Mouse (Mus musculus): Measurements from ENCODE around the gene Zer1.
"Not testable (repeated sequence)": the region's sequence is repeated elsewhere in the genome, so short reads cannot be mapped to it uniquely, and the experiment has no call there.

Gene Zer1

DNA sequence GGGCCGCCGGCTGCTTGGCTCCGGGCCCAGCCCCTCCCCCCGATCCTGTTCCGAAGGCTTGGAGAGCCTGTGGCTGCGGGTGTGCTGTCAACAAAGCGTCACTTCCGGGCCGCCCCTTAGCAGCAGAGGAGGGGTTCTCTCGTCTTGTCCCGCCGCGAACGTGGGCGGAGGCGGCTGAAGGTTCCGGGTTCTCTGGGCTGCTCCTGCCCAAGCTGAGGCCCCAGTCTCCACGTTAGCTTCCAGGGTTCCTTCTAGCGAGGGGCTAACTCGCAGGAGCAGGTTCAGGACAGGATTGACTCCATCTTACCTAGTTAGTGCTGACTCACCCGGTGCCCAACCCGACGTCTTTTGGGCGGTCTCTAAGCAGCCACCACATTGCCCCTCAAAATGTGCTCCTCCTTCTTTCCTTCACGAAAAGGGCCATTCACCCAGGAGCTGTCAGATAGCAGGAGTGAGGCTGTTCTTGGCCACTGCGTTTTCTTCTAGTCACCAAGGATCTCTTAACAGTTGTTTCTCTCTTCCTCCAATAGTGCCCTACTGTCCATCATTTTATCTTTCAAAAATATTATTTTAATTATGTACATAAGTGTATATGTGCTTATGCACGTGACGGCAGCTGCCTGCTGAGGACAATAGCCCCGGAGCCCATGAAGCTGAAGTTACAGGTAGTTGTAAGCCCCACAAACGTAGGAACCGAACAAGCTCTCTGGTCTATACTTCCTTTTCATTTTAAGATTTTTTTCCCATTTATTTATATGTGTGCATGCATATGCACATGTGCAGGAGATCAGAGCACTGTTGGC, at the start of gene Zer1:
TSS of gene Zer1 (minus strand) at position 114 of the 803 bp plus-strand sequence.
- peak; percentile 95 for DNase-seq

GRCm38 (mm10) chr2:30173541-30174240, 49.3 kb upstream of the Zer1 start:
- DNase-seq: no peak

DNA sequence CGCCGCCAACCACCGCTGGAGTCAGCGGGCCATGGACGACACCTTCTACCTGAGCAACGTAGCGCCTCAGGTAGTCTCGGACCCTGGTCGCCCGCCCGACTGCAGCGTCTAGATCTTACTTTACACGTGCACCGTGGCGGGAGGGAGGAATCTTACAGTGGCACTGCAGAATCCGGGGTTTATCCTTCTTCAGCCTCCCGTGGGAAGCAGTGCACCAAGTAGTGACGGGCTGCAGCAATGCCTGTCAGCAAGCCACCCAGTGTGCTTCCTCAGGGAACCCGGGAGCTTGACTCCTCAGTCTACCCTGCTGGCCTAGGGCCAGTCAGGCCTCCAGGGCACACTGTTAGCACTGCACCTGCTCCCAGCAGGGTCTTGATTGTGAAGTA, 47.6 kb upstream of the Zer1 start:
- no peak for DNase-seq

GRCm38 (mm10) chr2:30171371-30171996, 47.1 kb upstream of the Zer1 start, which contains the start of gene Endog:
TSS of gene Endog (plus strand) at chr2:30171493.
- DNase-seq: peak; percentile 87

DNA sequence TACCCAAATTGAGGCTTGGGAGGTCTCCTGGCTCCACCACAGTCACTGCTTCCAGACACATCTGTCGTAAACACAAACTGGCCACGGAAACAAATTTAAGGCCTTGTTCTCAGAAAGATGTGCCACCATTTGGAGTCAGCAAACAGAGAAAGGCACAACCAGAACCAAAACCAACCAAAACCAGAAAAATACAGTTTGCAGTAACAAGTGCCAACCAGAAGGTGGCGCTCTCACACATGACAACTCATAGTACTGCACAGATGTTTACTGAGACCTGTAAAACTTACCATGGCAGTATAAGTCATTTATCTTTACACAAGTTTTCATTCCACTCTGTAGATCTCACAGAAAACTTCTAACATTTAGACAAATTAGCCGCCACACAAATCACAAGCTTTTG, 42.3 kb upstream of the Zer1 start:
- peak; percentile 27 for DNase-seq

DNA sequence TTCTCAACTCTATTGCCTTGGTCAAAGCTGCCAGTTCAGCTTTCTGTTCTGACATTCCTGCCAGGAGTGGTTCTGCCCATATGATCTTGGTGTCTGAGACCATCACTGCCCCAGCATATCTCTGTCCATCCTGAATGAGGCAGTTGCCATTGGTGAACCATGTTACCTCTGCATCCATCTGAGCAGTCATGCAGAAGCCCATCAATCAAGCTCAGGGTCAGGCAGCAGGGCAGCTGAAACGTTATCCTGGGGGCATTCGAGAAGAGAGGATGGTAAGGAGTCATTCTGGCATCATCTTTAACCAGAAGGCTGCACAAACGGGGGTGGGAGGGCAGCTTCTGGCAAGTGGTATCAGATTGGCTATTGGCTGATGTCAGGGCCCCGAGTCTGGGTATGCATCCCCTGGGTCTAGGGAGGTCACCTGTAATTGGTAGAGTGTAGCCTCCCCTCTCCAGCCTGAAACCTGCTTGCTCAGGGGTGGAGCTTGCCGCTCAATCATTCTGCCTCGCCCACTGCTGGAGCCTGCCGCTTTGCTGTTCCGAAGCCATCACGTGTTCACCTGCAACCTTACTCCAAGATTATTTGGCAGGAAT, 40.1 kb upstream of the Zer1 start:
- DNase-seq: no peak

- peak; percentile 44 for DNase-seq
These were observed 37.4 kb upstream of the Zer1 start for GRCm38 (mm10) chr2:30161809-30162208.

DNA sequence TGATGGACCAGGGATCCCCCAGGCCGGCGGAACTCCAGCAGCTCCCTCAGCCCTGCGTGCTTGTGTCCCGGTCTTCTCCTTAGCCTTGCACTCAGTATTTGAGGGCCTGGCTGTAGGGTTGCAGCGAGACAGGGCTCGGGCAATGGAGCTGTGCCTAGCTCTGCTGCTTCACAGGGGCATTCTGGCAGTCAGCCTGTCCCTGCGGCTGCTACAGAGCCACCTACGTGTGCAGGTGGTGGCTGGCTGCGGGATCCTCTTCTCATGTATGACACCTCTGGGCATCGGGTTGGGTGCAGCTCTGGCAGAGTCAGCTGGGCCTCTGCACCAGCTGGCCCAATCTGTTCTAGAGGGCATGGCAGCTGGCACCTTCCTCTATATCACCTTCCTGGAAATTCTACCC, 35.5 kb upstream of the Zer1 start:
- not testable (repeated sequence) for DNase-seq

- DNase-seq: no peak
These were observed 28.2 kb upstream of the Zer1 start for GRCm38 (mm10) chr2:30152616-30153015.

GRCm38 (mm10) chr2:30151840-30152239, 27.5 kb upstream of the Zer1 start:
- DNase-seq: no peak

- DNase-seq: no peak
These were observed 23.1 kb upstream of the Zer1 start for GRCm38 (mm10) chr2:30147466-30147865.

DNA sequence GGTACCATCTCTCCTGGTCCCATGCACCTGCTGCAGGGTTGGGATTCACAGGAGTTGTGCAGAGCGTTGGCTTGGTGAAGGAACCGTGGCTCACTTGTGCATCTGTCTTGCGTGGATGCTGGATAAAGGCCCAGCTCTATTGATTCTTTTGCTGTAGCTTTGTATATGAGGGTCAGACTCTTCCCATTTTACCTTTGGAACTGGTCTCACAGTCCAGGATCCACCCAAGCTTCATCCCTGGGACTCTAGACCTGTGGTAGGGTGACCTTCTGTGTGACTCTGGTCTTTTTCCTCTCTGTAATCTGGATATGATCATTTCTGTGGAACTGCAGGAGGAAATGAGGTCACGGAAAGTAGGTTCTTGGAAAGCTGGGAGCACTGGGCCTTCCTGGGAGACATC, 20.1 kb upstream of the Zer1 start:
- DNase-seq: no peak

DNA sequence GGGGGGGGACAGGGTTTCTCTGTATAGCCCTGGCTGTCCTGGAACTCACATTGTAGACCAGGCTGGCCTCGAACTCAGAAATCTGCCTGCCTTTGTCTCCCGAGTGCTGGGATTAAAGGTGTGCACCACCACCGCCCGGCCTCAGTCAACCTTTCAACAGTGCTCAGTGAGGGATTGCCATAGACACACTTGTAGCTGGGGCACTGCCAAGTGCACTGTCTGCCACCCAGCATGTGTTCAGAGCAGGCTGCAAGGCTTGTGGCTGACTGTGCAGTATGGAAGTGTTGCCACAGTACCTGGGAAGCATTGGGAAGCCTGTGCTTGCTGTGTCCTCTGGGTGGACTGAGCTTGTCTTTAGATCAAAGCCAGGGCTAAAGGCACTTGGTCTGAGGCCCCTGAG, 15.6 kb upstream of the Zer1 start:
- not testable (repeated sequence) for DNase-seq

- no peak for DNase-seq
These were observed 12.1 kb upstream of the Zer1 start for GRCm38 (mm10) chr2:30136458-30136857.

DNA sequence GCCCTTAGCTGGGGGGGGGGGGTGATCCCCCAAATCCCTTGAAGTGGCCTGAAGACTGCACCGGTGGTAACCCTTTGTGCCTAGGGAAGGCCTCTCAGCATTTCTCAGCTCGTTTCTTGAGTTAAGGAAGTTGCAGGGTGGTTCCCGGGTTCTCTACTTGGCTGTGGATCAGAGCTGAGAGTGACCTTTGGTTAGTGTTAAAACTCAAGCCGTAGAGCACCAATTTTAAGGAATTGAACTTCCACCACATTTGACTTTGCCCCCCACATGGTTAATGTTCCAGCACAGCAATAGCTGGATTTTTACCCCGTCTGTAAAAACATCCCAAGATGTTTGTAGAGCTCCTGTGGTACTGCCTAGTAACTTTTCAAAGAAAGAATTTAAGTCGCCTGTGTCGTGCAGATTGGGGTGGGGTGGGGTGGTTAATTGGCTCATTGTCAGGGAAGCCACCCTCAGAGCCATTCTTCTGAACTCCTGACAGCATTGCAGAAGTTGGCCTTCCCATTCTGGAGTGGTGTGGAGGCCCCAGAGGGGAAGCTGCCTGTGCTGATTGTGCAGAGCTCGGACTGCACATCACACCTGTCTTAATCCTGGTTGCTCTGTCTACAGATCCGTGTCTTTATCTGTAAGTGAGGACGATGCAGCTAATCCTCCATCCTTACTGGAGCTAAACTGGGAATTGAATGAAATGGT, 10.7 kb upstream of the Zer1 start:
- DNase-seq: no peak

DNA sequence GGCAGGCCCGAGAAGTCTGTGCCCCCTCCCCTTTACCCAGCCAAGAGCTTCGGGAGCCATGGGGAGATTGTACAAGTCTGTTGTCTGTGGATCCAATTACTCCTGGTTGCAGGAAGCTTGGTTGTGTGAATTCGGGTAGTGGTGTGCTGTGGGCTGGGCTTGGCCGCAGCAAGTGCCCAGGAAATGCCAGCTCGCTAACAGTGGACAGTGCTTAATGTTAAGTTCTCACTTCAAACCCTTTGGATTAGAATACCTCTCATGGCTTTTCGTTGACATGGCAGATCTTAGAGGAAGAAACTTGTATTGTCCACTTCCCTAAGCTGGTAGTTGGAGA, 10.0 kb upstream of the Zer1 start:
- DNase-seq: no peak

DNA sequence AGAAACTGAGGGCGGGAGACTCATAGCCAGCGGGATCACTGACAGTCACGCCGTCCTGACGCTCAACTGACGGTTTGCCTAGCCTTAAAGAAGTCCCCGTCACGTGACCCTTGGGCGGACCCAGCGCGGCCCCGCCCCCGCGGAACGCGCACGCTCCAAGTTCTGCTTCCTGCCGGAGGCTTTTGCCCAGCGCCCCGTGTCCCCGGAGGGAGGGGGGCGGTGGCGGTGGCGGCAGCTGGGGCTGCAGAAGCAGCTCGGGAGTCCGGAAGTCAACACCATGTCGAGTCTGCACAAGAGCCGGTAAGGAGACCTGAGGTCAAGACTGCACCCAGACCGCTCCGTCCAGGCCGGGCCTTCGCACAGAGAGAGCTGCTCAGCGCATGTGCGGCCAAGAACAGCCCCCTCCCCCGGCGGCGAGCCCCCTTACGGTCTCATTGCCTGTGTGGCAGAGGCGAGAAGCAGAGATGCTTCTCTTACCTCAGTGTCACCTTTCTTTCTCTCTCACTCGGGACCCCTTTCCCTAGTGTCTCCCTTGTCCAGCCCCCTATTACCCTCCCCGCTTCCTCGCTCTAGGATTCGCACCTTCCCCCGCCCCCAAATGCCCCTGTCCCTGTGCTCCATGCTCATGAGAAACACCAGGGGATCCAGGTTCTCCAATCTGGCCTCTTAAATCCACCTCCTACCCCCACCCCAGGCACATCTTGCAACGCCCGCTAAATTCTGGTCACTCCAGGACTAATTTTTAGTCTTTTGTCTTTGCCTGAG, 9.4 kb upstream of the Zer1 start, which contains the start of gene Tbc1d13:
TSS of gene Tbc1d13 (plus strand) at position 134 of the 765 bp plus-strand sequence.
- DNase-seq: peak; percentile 99

GRCm38 (mm10) chr2:30132801-30133612, 8.6 kb upstream of the Zer1 start:
- no peak for DNase-seq

GRCm38 (mm10) chr2:30131240-30131639, 6.9 kb upstream of the Zer1 start:
- DNase-seq: not testable (repeated sequence)

DNA sequence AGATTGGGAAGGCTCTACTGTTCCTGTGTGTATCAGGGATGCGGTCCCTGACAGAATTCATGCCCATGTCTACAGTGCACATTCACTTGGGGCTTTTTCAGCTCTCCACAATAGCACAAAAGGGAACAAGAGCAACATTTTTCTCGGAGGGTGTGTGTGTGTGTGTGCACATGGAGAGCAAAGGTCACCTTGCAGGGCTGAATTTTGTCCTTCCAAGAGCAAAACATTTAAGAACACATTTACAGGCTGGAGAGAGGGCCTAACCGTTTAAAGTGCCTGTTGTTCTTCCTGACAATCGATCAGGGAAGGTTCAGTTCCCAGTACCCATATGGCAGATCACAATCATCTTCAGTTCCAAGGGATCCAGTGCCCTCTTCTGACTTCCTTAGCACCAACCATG, 5.8 kb upstream of the Zer1 start:
- no peak for DNase-seq

DNA sequence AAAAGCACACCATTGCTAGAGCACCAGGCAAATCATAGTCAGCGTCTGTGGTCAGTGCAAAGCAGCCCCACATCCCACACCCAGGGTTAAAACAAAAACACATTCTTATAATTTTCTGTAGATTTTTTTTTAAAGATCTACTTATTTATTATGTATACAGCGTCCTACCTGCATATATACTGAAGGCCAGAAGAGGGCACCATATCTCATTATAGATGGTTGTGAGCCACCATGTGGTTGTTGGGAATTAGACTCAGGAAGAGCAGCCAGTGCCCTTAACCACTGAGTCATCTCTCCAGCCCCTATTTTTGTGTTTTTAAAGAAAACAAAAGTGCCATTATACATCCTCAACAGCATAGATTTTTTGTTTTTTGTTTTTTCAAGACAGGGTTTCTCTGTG, 4.4 kb upstream of the Zer1 start:
- peak; percentile 37 for DNase-seq
